Mouse (Mus musculus) urinary bladder, postnatal 10 days (tissue): ENCODE data around the gene Atp6v0a4.

Experiments
- DNase-seq: peaks from one replicate; pipeline ENCODE4 v3.0.0; 2022; ENCODE audit warnings: low spot score

Atp6v0a4 gene

DNA sequence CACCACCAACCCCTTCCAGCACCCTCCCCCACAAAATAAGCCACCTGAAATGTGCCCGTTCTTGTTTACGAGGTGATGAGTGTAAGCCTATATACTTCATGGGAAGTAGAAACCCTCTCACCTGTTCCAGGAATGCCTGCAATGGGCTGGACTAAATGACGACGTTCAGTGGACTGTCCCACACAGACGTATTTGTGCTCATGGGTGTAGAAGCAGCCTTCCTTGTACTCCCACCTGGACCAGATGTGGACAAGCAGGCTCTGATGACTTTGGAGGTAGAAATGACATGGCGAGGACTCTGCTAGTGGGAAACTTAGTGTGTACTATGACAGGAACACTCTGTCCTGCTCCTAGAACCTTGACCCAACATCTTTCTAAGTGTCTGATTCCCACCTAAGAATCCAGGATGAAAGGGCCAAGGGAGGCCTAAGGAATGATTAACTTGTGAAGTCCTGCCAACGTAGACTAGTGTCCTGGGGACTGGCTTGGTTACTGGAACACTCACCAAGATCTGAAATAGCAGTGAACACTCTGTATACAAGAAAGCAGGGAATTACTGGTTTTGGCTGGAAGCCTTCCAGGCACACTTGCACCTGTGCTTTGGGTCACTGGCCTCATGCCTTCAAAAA, at the start of gene Atp6v0a4:
TSS of gene Atp6v0a4 (minus strand) at position 380 of the 629 bp plus-strand sequence.
- DNase-seq: no peak

GRCm38 (mm10) chr6:38165385-38165784, 41.0 kb upstream of the Atp6v0a4 start:
- no peak for DNase-seq

DNA sequence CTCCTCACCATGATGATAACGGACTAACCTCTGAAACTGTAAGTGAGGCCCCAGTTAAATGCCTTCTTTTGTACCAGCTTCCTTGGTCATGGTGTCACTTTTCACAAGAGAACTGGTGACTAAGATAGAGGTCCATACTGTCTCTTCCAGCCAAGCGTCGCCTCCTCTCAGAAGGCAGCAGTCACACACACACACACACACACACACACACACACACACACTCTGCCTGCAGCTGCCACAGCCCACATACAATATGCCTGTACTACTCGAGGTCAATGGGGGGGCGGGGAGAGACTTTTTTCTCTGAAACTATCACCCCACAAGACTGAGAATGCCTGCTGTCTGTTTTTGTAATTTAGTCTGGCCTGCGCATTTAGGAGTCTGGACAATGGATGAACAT, 40.3 kb upstream of the Atp6v0a4 start:
- DNase-seq: no peak

DNA sequence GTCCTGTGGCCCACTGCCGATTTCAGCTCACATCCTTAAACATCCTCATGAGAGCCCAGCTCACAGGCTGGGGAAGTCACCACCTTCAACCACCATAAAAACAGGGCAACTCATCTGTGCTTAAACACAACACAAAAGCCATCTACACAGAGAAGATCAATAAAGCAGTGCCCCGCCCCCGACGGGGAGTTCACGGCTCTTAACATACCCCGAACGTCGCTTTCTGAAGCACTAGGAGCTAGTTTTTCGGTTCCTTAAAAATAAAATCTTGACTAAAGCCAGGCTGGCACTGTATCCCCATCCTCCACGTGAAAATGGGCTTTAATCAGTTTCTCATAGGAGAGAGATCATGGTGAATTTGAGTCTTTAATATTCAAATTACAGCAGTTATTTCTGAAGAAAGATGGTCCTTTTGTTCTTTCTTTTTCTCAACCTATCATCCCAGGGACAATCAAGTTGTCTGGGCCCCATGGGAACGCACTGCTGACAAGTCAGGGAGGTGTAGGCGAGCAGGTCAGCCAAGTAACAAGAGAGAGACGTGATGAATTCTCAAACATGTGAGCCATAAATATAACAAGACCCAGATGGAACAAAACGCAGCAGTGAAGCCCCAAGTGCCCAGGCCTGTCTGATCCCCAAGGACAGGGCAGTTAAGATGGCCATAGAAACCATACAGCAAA, 38.6 kb upstream of the Atp6v0a4 start:
- no peak for DNase-seq

GRCm38 (mm10) chr6:38160556-38160955, 36.2 kb upstream of the Atp6v0a4 start:
- no peak for DNase-seq

DNA sequence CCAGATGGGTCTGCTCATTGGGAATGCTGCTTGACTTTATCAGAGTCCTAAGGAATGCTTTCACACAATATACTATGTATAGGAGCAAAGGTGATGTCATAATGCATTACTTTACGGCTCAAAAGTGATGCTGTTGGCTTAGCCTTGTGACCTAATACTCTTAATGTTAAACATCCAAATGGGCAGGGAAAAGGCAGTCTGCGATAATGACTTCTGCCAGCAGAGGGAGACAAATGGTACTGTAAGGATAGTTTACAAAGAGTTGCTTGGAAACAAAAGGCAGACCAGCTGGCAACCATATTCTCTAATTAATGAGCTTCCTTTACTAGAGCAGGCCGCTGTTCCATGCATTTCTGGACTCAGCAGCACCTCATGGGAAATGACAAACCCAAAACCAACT, 35.7 kb upstream of the Atp6v0a4 start:
- peak; percentile 60 for DNase-seq

DNA sequence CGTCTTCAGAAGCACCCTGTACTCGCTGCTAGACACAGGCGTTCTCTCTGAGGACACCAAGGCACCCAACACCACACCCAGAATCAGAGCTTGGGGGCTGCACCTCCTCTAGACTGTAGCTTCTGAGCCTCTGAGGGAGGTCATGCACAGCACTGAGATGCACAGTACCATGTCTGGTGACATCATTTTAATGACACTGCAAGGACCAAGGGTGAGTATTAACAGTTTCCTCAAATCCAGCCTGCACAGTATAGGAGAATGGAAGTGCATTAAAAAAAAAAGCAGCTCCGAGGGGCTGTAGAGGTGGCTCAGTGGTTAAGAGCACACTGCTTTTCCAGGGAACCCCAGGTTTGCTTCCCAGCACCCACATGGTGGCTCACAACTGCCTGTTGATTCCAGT, 35.2 kb upstream of the Atp6v0a4 start:
- no peak for DNase-seq

DNA sequence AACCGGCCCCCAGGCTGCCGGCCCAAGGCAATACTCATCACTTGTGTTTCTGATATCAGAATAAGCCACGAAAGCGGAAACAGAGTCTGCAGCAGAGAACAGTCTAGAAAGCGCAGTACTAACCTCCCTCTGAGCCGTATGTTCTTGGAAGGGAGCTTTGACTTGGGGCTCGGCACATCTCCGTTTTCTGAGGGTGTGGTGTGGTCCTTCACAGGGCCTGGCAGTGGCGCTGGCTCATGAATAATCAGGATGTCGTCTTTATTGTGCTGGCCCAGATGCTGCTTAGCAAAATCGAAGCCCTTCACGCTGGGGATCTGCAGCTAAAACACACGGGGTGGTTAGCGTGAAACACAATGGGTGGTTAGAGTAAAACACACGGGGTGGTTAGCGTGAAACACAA, 33.5 kb upstream of the Atp6v0a4 start:
- no peak for DNase-seq

DNA sequence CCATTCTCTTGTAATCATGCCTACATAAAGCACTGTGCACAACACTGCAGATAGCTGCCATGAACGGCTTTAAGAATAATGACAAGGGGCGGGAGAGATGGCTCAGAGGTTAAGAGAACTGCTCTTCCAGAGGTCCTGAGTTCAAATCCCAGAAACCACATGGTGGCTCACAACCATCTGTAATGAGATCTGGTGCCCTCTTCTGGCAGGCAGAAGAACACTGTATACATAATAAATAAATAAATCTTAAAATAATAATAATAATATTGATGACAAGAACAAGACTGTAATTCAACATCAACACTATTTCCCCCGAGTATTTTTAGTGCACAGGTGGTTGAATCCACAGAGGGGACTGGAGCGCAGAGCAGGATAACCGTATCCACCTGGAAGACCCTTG, 31.8 kb upstream of the Atp6v0a4 start:
- DNase-seq: no peak

- no peak for DNase-seq
These were observed 27.9 kb upstream of the Atp6v0a4 start for GRCm38 (mm10) chr6:38152305-38152704.

GRCm38 (mm10) chr6:38149483-38149882, 25.1 kb upstream of the Atp6v0a4 start:
- DNase-seq: no peak

GRCm38 (mm10) chr6:38148626-38149025, 24.2 kb upstream of the Atp6v0a4 start:
- no peak for DNase-seq

- no peak for DNase-seq
These were observed 22.9 kb upstream of the Atp6v0a4 start for GRCm38 (mm10) chr6:38147301-38147700.

GRCm38 (mm10) chr6:38145463-38146065, 21.2 kb upstream of the Atp6v0a4 start:
- no peak for DNase-seq

- no peak for DNase-seq
These were observed 20.0 kb upstream of the Atp6v0a4 start for GRCm38 (mm10) chr6:38144161-38144998.

- DNase-seq: no peak
These were observed 16.0 kb upstream of the Atp6v0a4 start for GRCm38 (mm10) chr6:38140402-38140801.

DNA sequence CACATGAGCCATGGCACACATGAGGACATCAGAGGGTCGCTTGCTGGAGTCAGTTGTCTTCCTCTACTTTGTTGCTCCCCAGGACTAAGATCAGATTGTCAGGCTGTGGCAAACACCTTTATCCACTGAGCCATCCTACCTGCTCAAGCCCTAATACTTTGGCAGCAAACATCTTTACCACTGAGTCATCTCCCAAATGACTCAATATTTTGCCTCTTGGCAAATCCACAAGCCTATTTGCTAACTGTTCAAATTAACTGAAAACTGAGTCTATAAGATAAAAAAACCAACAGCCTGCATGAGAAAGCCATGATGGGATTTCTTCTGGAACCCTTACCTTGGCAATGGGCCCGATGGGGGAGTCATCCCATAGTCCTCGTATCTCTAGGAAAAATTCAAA, 14.7 kb upstream of the Atp6v0a4 start:
- DNase-seq: no peak

- no peak for DNase-seq
These were observed 10.6 kb upstream of the Atp6v0a4 start for GRCm38 (mm10) chr6:38134806-38135559.

DNA sequence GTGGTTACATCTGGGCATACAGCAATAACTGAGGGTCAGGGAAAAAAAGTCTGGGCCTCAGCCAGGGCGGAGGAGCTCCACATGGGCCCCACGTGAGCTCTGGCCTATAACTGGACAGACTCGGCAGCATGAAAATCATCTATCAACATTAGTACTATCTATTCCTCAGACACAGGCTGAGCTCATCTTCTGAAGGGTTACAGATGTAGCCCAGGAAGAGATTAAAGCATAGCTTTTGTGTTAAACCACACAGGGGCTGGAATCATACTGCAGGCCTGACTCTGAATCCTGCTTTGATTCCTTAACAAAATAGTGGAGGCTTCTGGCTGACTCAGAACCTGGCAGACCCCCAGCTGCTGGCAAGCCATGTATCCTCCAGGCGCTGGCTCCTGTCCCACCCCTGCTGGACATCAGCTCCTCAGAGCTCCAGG, 7.4 kb upstream of the Atp6v0a4 start:
- no peak for DNase-seq

DNA sequence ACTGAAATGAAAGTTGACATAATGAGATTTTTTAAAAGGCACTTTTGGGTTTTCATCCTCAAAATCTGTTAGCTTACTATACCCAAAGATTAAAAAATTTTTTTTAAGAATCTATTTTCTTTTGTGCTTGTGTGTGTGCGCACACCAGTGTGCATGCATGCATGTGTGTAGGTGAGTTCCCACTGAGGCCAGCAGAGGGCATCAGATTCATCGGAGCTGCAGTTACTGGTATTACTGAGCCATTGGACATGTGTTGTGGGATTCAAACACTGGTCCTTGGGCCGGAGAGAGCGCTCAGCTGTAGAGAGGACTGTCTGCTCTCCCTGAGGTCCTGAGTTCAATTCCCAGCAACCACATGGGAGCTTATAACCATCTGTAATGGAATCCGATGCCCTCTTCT, 5.5 kb upstream of the Atp6v0a4 start:
- DNase-seq: no peak

- no peak for DNase-seq
These were observed 3.7 kb upstream of the Atp6v0a4 start for GRCm38 (mm10) chr6:38128115-38128514.

- no peak for DNase-seq
These were observed 1.1 kb upstream of the Atp6v0a4 start for GRCm38 (mm10) chr6:38125462-38125861.
